8 mouse cellular contexts compared by ENCODE assay signal in the genomic region with DNA sequence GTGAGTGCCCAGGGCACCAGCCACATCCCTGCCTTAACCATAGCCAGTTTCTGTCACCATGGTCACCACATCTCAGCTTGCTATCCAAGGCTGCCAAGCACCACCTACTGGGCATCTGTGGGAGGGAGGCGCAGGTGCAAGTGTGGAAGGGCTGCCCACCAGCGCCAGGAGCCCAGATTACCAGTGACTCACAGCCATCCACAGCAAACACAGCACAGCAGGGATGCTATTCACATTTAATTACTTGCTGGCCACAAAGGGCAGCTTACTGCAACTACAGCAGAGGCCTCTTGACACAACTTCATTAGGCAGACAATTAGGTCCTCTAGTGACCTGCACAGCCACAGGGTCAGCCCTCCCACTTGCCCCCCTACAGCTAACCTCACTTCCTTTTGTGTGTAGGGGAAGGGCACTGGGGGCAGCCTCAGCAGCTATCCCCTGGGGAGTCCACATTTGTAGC. TPM values are rescaled to one million over a fixed set of nuclear protein-coding genes. Genes with fewer than 3 reads are reported as not detected.
A peak's percentile ranks its signal among the peaks of the same experiment; 100 is the strongest.
DNase-seq lines count a peak whose midpoint lies in the region; ATAC-seq lines count a peak whose summit lies in the region.
"Had no signal": no experiment of that assay in that cellular context is flagged by ENCODE, and none has a peak within 500 bp of the region (broad histone marks: within the 10 kb centered on the region; RNA-seq: fewer than 3 reads in every experiment).

No protein-coding gene starts in this region.

- H3K4me3 ChIP-seq in hindbrain, embryonic 15.5 days = no peak overlapping the region
- no peak overlapping the region for H3K4me3 ChIP-seq in midbrain, embryonic 11.5 days (ENCODE audit: low read depth, low read length)
- H3K4me3 ChIP-seq in heart, embryonic 11.5 days (ENCODE audit: low read depth, low read length) = no peak overlapping the region
- H3K4me3 ChIP-seq: embryonic facial prominence, embryonic 15.5 days had no signal

- H3K36me3 ChIP-seq in hindbrain, embryonic 15.5 days = peaks cover 30% of the 10 kb centered on the region
- H3K36me3 ChIP-seq in midbrain, embryonic 11.5 days (ENCODE audit: control insufficient read depth, insufficient read depth, low read length) = peaks cover 9% of the 10 kb centered on the region
- H3K36me3 ChIP-seq in heart, embryonic 11.5 days (ENCODE audit: control insufficient read depth, insufficient read depth, low read length) = peaks cover 21% of the 10 kb centered on the region

- H3K27me3 ChIP-seq in hindbrain, embryonic 15.5 days = 0 out of 2 replicates have a peak, but pooled peaks cover 2% of the 10 kb centered on the region
- peaks cover 2% of the 10 kb centered on the region; the same call in 1 of the 2 replicates for H3K27me3 ChIP-seq in midbrain, embryonic 11.5 days (ENCODE audit: control insufficient read depth, insufficient read depth, low read length)
- no peaks in the 10 kb centered on the region for H3K27me3 ChIP-seq in heart, embryonic 11.5 days (ENCODE audit: control insufficient read depth, insufficient read depth, low read length)
- H3K27me3 ChIP-seq: embryonic facial prominence, embryonic 15.5 days had no signal

- peak; percentile 21; the same call in 1 of the 2 replicates for ATAC-seq in common myeloid progenitor, adult 5-6 weeks (replicated peaks; ENCODE audit: low read depth, poor library complexity, severe bottlenecking)
- ATAC-seq in hindbrain, embryonic 15.5 days (ENCODE audit: low FRiP score, low read depth) = peak; percentile 61; the same call in 1 of the 2 replicates
- ATAC-seq in midbrain, embryonic 11.5 days (ENCODE audit: low FRiP score) = peak; percentile 47
- no peak for ATAC-seq in heart, embryonic 11.5 days (replicated peaks; ENCODE audit: insufficient number of reproducible peaks, low FRiP score, low TSS enrichment)

- peaks cover 12% of the 10 kb centered on the region; the same call in 1 of the 2 replicates for H3K4me1 ChIP-seq in hindbrain, embryonic 15.5 days (replicated peaks)
- H3K4me1 ChIP-seq in midbrain, embryonic 11.5 days (ENCODE audit: control insufficient read depth, insufficient read depth, low read length) = peaks cover 13% of the 10 kb centered on the region
- H3K4me1 ChIP-seq in heart, embryonic 11.5 days (ENCODE audit: control insufficient read depth, insufficient read depth, low read length) = no peaks in the 10 kb centered on the region
- H3K4me1 ChIP-seq: embryonic facial prominence, embryonic 15.5 days had no signal

- 13% methylated on average over 2 of the region's 2 CpGs for WGBS in hindbrain, embryonic 15.5 days
- 12% methylated on average over 2 of the region's 2 CpGs for WGBS in midbrain, embryonic 11.5 days
- WGBS in heart, embryonic 11.5 days (ENCODE audit: insufficient replicate concordance) = 77% methylated on average over 2 of the region's 2 CpGs

- H3K9ac ChIP-seq in hindbrain, embryonic 15.5 days = no peak overlapping the region
- no peak overlapping the region for H3K9ac ChIP-seq in midbrain, embryonic 11.5 days (ENCODE audit: low read length)
- no peak overlapping the region for H3K9ac ChIP-seq in heart, embryonic 11.5 days (ENCODE audit: low read depth, low read length)
- H3K9ac ChIP-seq: embryonic facial prominence, embryonic 15.5 days had no signal

- H3K27ac ChIP-seq in hindbrain, embryonic 15.5 days (replicated peaks) = peak overlapping the region; percentile 21; the same call in 1 of the 2 replicates
- H3K27ac ChIP-seq in midbrain, embryonic 11.5 days (ENCODE audit: low read depth, low read length) = no peak overlapping the region
- H3K27ac ChIP-seq in heart, embryonic 11.5 days (ENCODE audit: low read depth, low read length) = no peak overlapping the region
- H3K27ac ChIP-seq: embryonic facial prominence, embryonic 15.5 days had no signal

- DNase-seq in Muller cell, postnatal 12 days (ENCODE audit: inconsistent ontology term) = peak; percentile 98
- no peak for DNase-seq in midbrain, embryonic 11.5 days (ENCODE audit: low spot score, missing footprints)
- DNase-seq in embryo, embryonic 10.5 days (ENCODE audit: low spot score) = no peak
- DNase-seq in lung, adult 18-20 months = no peak

- no peaks in the 10 kb centered on the region for H3K9me3 ChIP-seq in hindbrain, embryonic 15.5 days
- no peaks in the 10 kb centered on the region for H3K9me3 ChIP-seq in midbrain, embryonic 11.5 days (ENCODE audit: control insufficient read depth, low read length)
- H3K9me3 ChIP-seq in heart, embryonic 11.5 days (replicated peaks; ENCODE audit: control insufficient read depth, low read length) = no peaks in the 10 kb centered on the region
- H3K9me3 ChIP-seq: embryonic facial prominence, embryonic 15.5 days had no signal

- no peak overlapping the region for H3K4me2 ChIP-seq in hindbrain, embryonic 15.5 days
- no peak overlapping the region for H3K4me2 ChIP-seq in midbrain, embryonic 11.5 days
- no peak overlapping the region for H3K4me2 ChIP-seq in heart, embryonic 11.5 days
- H3K4me2 ChIP-seq: embryonic facial prominence, embryonic 15.5 days had no signal

RNA-seq across cellular contexts. Expression of a gene that starts 7.7 kb away (rescaled TPM):
- 17.3 and 19.3 TPM in 2 replicates for total RNA-seq in common myeloid progenitor, adult 5-6 weeks (2017)
- polyA plus RNA-seq in hindbrain, embryonic 15.5 days (2015; fragmentation: Nextera tagmentation; extraction: Ambion mirVana) = 51.2 and 54.2 TPM in 2 replicates
- polyA plus RNA-seq in midbrain, embryonic 11.5 days (2014; fragmentation: Nextera tagmentation; extraction: Ambion mirVana) = 39.7 and 45.7 TPM in 2 replicates
- 30.9 and 32.0 TPM in 2 replicates for polyA plus RNA-seq in heart, embryonic 11.5 days (2014; fragmentation: Nextera tagmentation; extraction: Ambion mirVana)

RNA-seq across cellular contexts. Expression of a gene that starts 9.7 kb away (rescaled TPM):
- 7.0 and 11.2 TPM in 2 replicates for total RNA-seq in common myeloid progenitor, adult 5-6 weeks (2017)
- polyA plus RNA-seq in hindbrain, embryonic 15.5 days (2015; fragmentation: Nextera tagmentation; extraction: Ambion mirVana) = 3.0 TPM in 1 of 2 replicates, not detected in the other
- 20.6 and 25.6 TPM in 2 replicates for polyA plus RNA-seq in midbrain, embryonic 11.5 days (2014; fragmentation: Nextera tagmentation; extraction: Ambion mirVana)
- 8.1 TPM in 1 of 2 replicates, not detected in the other for polyA plus RNA-seq in heart, embryonic 11.5 days (2014; fragmentation: Nextera tagmentation; extraction: Ambion mirVana)

RNA-seq across cellular contexts. Expression of a gene that starts 10.3 kb away (rescaled TPM):
- not detected in 2 replicates for total RNA-seq in common myeloid progenitor, adult 5-6 weeks (2017)
- polyA plus RNA-seq in hindbrain, embryonic 15.5 days (2015; fragmentation: Nextera tagmentation; extraction: Ambion mirVana) = not detected in 2 replicates
- polyA plus RNA-seq in midbrain, embryonic 11.5 days (2014; fragmentation: Nextera tagmentation; extraction: Ambion mirVana) = not detected in 2 replicates
- not detected in 2 replicates for polyA plus RNA-seq in heart, embryonic 11.5 days (2014; fragmentation: Nextera tagmentation; extraction: Ambion mirVana)
- polyA plus RNA-seq: embryonic facial prominence, embryonic 15.5 days had no signal

RNA-seq across cellular contexts. Expression of a gene that starts 14.9 kb away (rescaled TPM):
- total RNA-seq in common myeloid progenitor, adult 5-6 weeks (2017) = 61.2 and 92.1 TPM in 2 replicates
- 0.16 TPM in 1 of 2 replicates, not detected in the other for polyA plus RNA-seq in hindbrain, embryonic 15.5 days (2015; fragmentation: Nextera tagmentation; extraction: Ambion mirVana)
- polyA plus RNA-seq in midbrain, embryonic 11.5 days (2014; fragmentation: Nextera tagmentation; extraction: Ambion mirVana) = 0.18 TPM in 1 of 2 replicates, not detected in the other
- 0.31 and 0.49 TPM in 2 replicates for polyA plus RNA-seq in heart, embryonic 11.5 days (2014; fragmentation: Nextera tagmentation; extraction: Ambion mirVana)

RNA-seq across cellular contexts. Expression of a gene that starts 15.8 kb away (rescaled TPM):
- total RNA-seq in common myeloid progenitor, adult 5-6 weeks (2017) = 0.73 TPM in 1 of 2 replicates, not detected in the other
- 2.7 and 3.1 TPM in 2 replicates for polyA plus RNA-seq in hindbrain, embryonic 15.5 days (2015; fragmentation: Nextera tagmentation; extraction: Ambion mirVana)
- polyA plus RNA-seq in midbrain, embryonic 11.5 days (2014; fragmentation: Nextera tagmentation; extraction: Ambion mirVana) = 0.34 and 0.61 TPM in 2 replicates
- polyA plus RNA-seq in heart, embryonic 11.5 days (2014; fragmentation: Nextera tagmentation; extraction: Ambion mirVana) = 0.15 and 0.31 TPM in 2 replicates
